Mouse (Mus musculus): ENCODE data around the gene Prdm11.

The Prdm11 gene

GRCm38 (mm10) chr2:93045129-93045817 is 694 bp downstream of the Prdm11 start:
- peak; percentile 94 for DNase-seq (ENCODE audit: low spot score)

- no peak for DNase-seq (ENCODE audit: low spot score)
Observed at GRCm38 (mm10) chr2:93043449-93044157, 2.4 kb downstream of the Prdm11 start.

GRCm38 (mm10) chr2:93041470-93041869 is 4.5 kb downstream of the Prdm11 start:
- DNase-seq (ENCODE audit: low spot score) = no peak

DNA sequence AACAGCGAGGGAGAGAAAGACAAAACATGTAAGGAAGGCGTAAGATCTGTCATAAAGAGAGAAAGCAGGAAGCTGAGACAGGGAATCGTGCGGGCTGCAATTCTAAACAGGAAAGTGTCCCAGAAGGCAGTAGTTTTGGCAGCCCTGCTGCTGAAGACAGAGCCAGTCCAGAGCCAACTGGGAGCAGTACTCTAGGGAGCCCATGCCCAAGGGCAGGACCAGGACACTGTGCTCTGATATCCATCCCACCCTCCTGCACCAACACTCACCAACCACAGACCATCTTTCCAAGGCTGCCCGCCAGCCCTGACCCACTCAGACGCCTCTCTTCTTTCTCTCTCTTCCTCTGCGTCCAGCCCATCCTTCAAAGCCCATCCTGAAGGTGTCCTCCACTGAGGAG is 5.1 kb downstream of the Prdm11 start:
- no peak for DNase-seq (ENCODE audit: low spot score)

DNA sequence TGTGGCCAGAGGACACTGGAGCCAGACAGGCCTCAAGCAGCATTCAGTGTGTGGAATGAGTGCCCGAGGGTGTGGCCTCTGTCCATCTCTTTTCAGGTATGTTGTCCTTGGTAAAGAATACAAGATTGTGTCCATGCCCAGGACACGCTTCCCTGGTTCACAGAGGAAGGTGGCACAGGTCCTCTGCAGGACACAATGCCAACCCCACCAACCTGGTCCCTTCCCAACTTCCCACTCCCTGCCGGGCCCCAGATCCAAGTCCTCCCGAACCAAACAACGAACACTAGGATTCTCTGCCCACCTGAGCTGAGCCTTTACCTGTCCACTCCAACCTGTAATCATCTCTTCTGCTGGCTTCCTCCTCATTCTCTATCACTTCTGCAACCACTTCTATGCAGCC is 6.3 kb downstream of the Prdm11 start:
- no peak for DNase-seq (ENCODE audit: low spot score)

DNA sequence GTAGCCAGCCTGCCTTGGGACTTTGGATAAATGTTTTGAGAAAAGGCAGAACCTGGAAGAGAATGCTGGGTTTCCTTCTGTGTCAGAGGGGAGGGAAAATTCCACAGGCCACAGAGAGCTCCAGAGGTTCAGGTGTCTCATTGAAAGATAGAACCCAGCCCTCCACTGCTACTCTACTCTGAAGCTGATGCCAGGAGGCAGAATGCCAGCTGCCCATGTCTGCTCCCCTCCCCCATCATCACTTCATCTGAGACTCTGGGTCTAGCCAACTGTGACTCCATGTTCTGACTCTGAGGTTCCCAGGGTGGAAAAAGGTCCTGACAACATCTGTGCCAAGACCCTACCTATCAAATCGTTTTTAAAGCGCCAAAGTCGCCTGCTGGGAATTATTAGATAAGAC is 6.9 kb downstream of the Prdm11 start:
- no peak for DNase-seq (ENCODE audit: low spot score)

- DNase-seq (ENCODE audit: low spot score) = no peak
Observed at GRCm38 (mm10) chr2:93035631-93036030, 10.3 kb downstream of the Prdm11 start.

DNA sequence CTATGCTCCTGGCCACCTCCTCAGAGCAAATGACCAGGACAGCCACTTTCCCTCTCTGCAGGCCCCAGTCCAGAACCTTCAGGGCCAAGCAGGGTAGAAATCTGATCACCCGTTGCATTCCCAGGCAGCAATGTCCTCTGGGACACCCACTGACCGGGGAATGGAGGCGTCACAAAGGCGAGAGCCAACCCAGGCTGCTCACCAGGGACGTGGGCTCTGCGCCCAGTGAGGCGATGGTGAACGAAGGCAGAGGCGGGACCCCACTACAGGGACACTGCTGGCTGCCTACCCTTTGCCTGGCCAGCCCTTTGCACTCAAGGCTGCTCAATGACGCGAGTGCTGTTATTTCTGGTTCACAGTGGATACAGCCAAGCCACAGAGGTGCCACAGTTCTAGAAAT is 13.3 kb downstream of the Prdm11 start:
- no peak for DNase-seq (ENCODE audit: low spot score)

GRCm38 (mm10) chr2:93032049-93032448 is 13.9 kb downstream of the Prdm11 start:
- no peak for DNase-seq (ENCODE audit: low spot score)

DNA sequence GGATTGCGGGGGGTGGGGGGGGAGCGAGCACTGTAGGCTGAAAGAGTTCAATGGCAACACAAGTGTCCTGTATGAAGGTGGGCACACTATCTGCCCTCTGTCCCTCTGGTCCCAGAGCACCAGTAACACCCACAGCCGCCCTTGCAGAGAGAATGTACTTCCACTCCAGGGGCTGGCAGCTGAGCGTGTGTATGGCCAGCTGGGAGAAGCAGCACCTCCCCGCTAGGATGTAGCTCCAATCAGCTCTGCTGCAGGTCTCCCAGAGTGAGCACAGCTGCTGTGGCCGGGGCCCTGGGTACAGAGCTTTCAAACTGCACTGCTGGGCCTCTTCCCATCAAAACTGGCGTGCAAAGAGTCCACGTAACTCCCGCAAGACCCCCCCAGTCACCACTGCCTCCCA is 14.9 kb downstream of the Prdm11 start:
- DNase-seq (ENCODE audit: low spot score) = no peak

DNA sequence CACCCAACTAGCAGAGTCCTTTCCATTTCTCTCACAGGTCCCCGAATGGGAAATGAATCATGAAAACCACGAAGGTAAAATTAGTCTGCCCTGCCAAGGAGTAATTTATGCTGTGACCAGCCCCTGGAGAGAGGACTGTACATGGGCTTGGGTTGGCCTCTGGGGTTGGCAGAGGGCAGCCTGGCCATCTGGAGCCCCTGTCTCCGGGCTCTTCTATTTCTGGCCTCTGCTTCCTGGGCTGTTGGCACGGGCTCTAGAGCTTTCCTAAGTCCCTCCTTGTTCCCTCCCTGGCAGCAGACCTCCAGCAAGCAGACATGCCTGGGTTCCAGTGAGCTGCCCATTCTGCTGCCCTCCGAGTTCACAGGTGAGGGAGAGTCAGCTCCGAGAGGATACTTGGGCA is 15.9 kb downstream of the Prdm11 start:
- DNase-seq (ENCODE audit: low spot score) = no peak

DNA sequence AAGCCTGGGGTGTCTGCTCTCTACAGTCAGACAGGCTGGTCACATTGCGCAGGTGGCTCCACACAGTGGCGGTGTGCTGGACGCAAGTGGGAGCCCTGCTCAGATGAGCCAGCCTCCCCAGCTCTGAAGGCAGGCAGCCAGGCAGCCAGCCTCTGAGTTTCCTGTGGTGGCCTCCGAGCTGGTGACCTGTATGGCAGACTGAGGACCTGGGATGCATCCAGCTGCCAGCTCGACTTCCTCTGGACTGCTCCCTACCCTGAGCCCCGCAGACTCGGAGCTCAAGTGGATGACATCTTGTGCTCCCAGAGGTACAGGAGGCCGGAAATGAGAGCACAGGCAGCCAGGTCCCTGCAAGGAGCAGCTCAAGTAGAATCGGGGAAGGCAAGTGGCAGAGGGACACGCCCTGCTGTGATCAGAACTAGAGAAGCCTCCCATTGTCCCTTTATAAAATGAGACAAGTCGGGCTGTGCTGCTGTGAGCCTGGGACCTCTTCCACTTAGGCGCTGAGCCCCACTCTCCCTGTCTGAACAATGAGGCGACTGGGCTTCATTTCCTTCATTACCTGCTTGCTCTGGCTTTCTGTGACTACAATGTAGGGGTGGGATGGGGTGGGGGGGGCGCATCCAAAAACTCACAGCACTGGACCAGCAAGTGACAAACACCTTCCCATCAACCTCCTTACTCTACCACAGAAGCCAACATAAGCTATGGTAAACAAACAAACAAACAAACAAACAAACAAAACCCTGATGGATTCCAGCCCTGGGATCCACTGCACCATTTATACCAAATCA is 16.5 kb downstream of the Prdm11 start:
- no peak for DNase-seq (ENCODE audit: low spot score)

DNA sequence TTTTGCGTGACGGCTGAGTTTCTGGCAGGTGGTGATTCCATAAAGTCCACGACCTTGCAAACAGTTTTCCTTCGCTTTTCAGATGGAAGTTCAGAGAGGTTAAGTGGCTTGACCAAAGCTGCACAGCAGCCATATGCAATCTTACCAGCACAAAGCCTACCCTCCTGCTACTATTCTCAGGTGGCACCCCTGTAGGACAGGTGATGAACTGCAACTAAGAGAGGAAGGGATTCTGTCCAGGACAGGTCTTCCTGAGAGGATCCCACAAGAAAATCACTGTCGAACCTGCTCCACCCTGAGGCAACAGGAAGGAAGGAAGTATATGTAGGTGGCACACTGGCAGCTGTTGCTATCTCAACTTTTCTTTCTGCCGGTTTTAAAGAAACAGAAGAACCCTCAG is 17.1 kb downstream of the Prdm11 start:
- DNase-seq (ENCODE audit: low spot score) = no peak

GRCm38 (mm10) chr2:93027713-93028112 is 18.3 kb downstream of the Prdm11 start:
- DNase-seq (ENCODE audit: low spot score) = no peak

DNA sequence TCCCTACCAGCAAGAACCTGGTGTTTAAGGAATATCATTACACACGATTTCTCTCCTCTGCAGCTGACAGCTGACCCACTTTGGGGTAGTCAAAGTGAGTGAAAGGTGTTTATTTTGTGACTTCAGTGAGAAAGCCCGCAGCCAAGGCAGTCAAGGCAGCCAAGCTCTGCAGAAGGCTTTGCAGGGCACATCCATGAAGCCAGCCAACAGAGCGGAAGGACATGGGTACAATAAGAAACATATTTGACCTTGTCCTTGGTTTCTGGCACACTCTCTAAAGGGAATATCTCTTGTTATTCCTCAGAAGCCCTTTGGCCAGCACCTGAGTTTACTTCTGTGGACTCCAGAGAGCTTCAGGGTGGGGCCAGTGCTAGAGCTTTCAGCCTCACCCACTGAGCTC is 21.5 kb downstream of the Prdm11 start:
- no peak for DNase-seq (ENCODE audit: low spot score)

DNA sequence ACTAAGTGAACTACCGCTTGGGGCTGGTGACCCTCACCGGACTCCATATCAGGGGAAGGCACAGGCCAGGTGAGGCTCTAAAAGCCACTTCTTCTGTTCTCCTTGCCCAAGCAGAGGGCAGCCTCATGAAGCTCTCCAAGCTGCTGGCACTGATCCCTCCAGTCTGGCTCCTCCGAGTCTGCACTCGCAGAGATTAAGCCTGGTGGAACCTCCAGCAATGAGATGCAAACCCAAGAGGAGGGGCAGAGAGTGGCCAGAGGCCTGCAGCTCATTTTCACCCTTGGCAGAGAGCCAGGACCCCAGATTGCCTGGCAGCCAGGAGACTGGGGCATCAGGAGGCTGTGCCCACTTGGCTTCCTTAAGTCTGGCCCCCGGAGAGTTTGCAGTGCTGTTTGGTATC is 27.1 kb downstream of the Prdm11 start:
- DNase-seq (ENCODE audit: low spot score) = no peak

GRCm38 (mm10) chr2:93017151-93017550 is 28.8 kb downstream of the Prdm11 start:
- DNase-seq (ENCODE audit: low spot score) = no peak

DNA sequence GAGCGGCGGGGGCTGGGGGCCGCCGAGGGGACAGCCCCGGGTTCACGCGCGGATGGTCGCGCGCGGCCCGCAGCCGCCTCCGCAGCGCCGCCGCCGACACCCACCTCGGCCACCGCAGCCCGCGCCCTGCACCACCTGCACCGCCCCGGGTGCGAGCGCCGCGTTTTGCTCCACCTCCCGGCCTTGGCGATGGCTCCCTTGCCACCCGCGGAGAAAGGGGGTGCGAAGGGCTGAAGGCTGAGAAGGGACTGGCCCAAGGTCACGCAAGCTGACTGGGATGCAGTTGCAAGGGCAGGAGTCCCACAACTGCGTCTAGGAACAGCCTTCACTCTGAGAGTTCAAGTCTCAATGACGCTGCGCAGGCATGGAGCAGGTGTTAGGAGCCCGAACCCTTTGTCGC is 30.9 kb downstream of the Prdm11 start:
- peak; percentile 29 for DNase-seq (ENCODE audit: low spot score)

GRCm38 (mm10) chr2:93014093-93014937 is 31.7 kb downstream of the Prdm11 start:
- DNase-seq (ENCODE audit: low spot score) = peak; percentile 45

DNA sequence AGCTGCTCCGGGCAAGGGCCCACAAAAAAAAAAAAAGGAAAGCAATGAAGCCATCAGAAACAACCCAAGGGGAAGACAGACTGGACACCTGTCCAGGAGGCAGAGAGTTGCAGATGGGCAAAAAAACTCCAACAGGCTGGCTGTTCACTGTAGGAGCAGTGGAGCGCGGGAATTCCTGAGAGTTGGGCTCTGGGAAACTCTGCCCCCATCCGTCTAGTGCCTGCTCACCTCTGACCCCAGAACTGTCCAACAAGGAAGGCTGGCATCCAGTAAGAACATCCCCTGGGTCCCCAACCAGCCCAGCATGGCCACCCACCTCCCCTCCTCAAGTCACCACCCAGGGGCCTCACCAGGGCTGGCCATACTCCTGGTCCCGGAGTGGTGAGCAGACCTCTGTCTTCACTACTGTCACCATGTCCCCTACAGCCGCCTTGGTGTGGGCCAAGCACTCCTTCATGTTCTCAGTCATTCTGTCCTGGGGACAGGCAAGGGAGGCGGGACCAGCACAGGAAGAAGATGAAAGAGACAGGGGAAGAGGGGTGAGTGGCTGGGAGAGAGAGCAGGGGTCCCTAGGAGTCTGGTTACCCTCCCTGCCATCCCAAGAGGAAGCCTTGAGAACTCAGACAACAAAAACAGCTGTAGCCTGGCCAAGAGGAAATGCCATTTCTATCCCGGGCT is 32.4 kb downstream of the Prdm11 start:
- no peak for DNase-seq (ENCODE audit: low spot score)

- DNase-seq (ENCODE audit: low spot score) = no peak
Observed at GRCm38 (mm10) chr2:93012976-93013375, 33.0 kb downstream of the Prdm11 start.

DNA sequence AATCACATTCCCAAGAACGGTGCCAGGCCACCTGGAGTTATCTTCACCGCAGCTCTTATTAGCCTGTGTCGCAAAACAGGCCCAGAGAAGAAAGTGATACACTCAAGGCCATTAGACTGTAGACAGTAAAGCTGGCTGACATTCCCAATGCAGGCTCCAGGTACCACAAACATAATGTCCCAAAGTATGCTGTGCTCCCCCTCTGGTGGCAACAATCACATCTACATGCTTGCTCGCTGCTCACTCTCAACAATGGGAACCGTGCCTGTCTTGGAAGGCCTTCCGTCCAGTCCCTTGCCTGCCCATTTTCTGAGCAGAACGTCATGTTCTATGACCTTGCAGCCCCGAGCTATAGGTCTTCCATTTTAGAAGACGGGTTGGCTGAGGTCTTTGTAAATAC is 34.0 kb downstream of the Prdm11 start:
- no peak for DNase-seq (ENCODE audit: low spot score)
